Mouse (Mus musculus) lung, postnatal 0 days (tissue): ENCODE data around the gene Slamf1.

Experiments
- CTCF ChIP-seq: IDR thresholded peaks from 2 replicates; pipeline ENCODE4 v1.5.1; 2016; ENCODE audit warnings: antibody characterized with exemption, mild to moderate bottlenecking
- EP300 ChIP-seq: IDR thresholded peaks from 2 replicates; pipeline ENCODE4 v1.6.1; 2016; ENCODE audit warnings: antibody characterized with exemption, mild to moderate bottlenecking, control low read depth

DNA sequence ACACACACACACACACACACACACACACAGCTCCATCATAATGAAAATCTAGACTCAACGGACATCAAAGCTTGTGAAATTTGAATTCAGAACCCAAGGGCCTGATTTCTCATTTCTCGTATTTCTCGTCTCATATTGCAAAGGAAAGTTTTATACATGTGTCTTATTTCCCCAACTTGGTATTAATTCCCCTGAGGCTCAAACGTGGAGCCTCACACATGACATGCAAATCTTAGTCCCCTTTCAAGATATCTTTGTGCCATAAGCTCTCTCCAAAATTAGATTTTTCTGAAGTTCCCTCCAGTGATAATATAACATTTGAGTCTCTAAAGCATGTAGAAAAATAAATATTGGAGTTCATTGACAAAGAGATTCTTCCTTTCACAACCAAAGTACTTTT lies 81.8 kb downstream of the Slamf1 start:
- no peak for TF ChIP-seq CTCF
- TF ChIP-seq EP300 = no peak
